Mouse (Mus musculus) thymus, adult 2 months (tissue): ENCODE data around the gene Eif4e3. TPM values are rescaled to one million over a fixed set of nuclear protein-coding genes. Genes with fewer than 3 reads are reported as not detected.
A peak's percentile ranks its signal among the peaks of the same experiment; 100 is the strongest.

Source experiments
- DNase-seq: peaks from one replicate; pipeline ENCODE4 v3.0.0; 2021
- H3K27ac ChIP-seq: fragments of 200-500 bp; 2 replicates; pipeline ENCODE4 v1.5.1; 2012; ENCODE audit warnings: low read length, control low read depth; ENCODE audit not compliant: control insufficient read depth, insufficient read depth
- H3K27me3 ChIP-seq: fragments of 200-500 bp; 2 replicates; pipeline ENCODE4 v1.6.1; 2012; ENCODE audit warnings: mild to moderate bottlenecking, low read length, moderate library complexity, mixed read lengths; ENCODE audit not compliant: control insufficient read depth, insufficient read depth
- H3K36me3 ChIP-seq: fragments of 200-500 bp; 2 replicates; pipeline ENCODE4 v1.6.1; 2012; ENCODE audit warnings: mild to moderate bottlenecking, low read length, moderate library complexity; ENCODE audit not compliant: control insufficient read depth, insufficient read depth
- H3K4me1 ChIP-seq: fragments of 200-500 bp; replicated peaks from 2 replicates; pipeline ENCODE4 v1.6.1; 2012; ENCODE audit warnings: low read length; ENCODE audit not compliant: control insufficient read depth, insufficient read depth
- H3K4me3 ChIP-seq: fragments of 200-500 bp; 2 replicates; pipeline ENCODE4 v1.5.1; 2012; ENCODE audit warnings: mild to moderate bottlenecking, low read length, control low read depth, moderate library complexity; ENCODE audit not compliant: control insufficient read depth, insufficient read depth
- CTCF ChIP-seq: fragments of 200-500 bp; IDR thresholded peaks from 2 replicates; pipeline ENCODE4 v1.5.1; 2012; ENCODE audit warnings: mild to moderate bottlenecking, control low read depth, low read length, moderate library complexity, borderline replicate concordance; ENCODE audit not compliant: control insufficient read depth, poor library complexity, insufficient read depth; ENCODE audit errors: extremely low read depth
- POLR2A ChIP-seq: fragments of 200-500 bp; IDR thresholded peaks from 2 replicates; pipeline ENCODE4 v1.6.1; 2012; ENCODE audit warnings: mild to moderate bottlenecking, low read length, control low read depth, moderate library complexity; ENCODE audit not compliant: control insufficient read depth, poor library complexity, insufficient read depth; ENCODE audit errors: extremely low read depth
- WGBS: fragments of 180-500 bp; shearing (Covaris S2); methylation state at CpG from one replicate; pipeline ENCODE4 v1.1.7; 2018; 5-methylcytosine and 5-hydroxymethylcytosine counted together
- polyA plus RNA-seq: library from polyadenylated mRNA; depleted of rRNA; stranded (reverse); fragments of >200 nt; gene quantifications from 2 replicates; pipeline ENCODE4 v1.2.3, GENCODE M21; 2012

The Eif4e3 gene
- polyA plus RNA-seq, 1 experiment = 34.4 TPM

- no peak for DNase-seq
These were observed 884 bp downstream of the Eif4e3 start for GRCm38 (mm10) chr6:99665457-99666317.

GRCm38 (mm10) chr6:99663232-99663631 lies 3.3 kb downstream of the Eif4e3 start:
- peaks cover 64% of the 10 kb centered on the region for H3K4me1 ChIP-seq
- TF ChIP-seq POLR2A (no peak), CTCF (no peak)
- WGBS = 77% methylated on average over 8 of the region's 8 CpGs

More at GRCm38 (mm10) chr6:99665457-99666317, 884 bp downstream of the Eif4e3 start:
- no peaks in the 10 kb centered on the region for H3K36me3 ChIP-seq
- WGBS = 3% methylated on average over 16 of the region's 16 CpGs
- peak overlapping the region; percentile 81 for H3K27ac ChIP-seq
- H3K4me1 ChIP-seq = peaks cover 48% of the 10 kb centered on the region
- no peaks in the 10 kb centered on the region for H3K27me3 ChIP-seq
- peak overlapping the region; percentile 94 for H3K4me3 ChIP-seq
- no peak for TF ChIP-seq CTCF
- TF ChIP-seq POLR2A = no peak

GRCm38 (mm10) chr6:99660443-99660842 lies 6.1 kb downstream of the Eif4e3 start:
- Histone ChIP-seq H3K27me3 (no peaks in the 10 kb centered on the region), H3K4me1 (peaks cover 71% of the 10 kb centered on the region), H3K36me3 (no peaks in the 10 kb centered on the region), H3K4me3 (no peak overlapping the region), H3K27ac (peak overlapping the region; percentile 95)
- WGBS = 17% methylated on average over 3 of the region's 3 CpGs
- TF ChIP-seq CTCF = no peak
- TF ChIP-seq POLR2A = no peak
- DNase-seq = peak; percentile 46

More at GRCm38 (mm10) chr6:99663232-99663631, 3.3 kb downstream of the Eif4e3 start:
- DNase-seq = no peak
- H3K27ac ChIP-seq = peak overlapping the region; percentile 41
- no peak overlapping the region for H3K4me3 ChIP-seq
- H3K27me3 ChIP-seq = no peaks in the 10 kb centered on the region
- H3K36me3 ChIP-seq = no peaks in the 10 kb centered on the region

- TF ChIP-seq POLR2A = 0 out of 2 replicates have a peak, but pooled peaks have one; percentile 57
- TF ChIP-seq CTCF = no peak
- 17% methylated on average over 10 of the region's 10 CpGs for WGBS
- Histone ChIP-seq H3K4me3 (0 out of 2 replicates have a peak overlapping the region, but pooled peaks have one; percentile 12), H3K27ac (peak overlapping the region; percentile 86), H3K27me3 (no peaks in the 10 kb centered on the region), H3K36me3 (no peaks in the 10 kb centered on the region), H3K4me1 (peaks cover 66% of the 10 kb centered on the region)
- DNase-seq = peak; percentile 73
These were observed 8.0 kb downstream of the Eif4e3 start for GRCm38 (mm10) chr6:99658586-99658985.

- no peaks in the 10 kb centered on the region for H3K36me3 ChIP-seq
- TF ChIP-seq POLR2A (no peak), CTCF (no peak)
- H3K27ac ChIP-seq = peak overlapping the region; percentile 90
- 92% methylated on average over 2 of the region's 2 CpGs for WGBS
- peak overlapping the region; percentile 56 for H3K4me3 ChIP-seq
- DNase-seq = no peak
- H3K27me3 ChIP-seq = no peaks in the 10 kb centered on the region
- H3K4me1 ChIP-seq = peaks cover 51% of the 10 kb centered on the region
These were observed 10.5 kb downstream of the Eif4e3 start for GRCm38 (mm10) chr6:99656088-99656487.

- H3K4me3 ChIP-seq = peak overlapping the region; percentile 56
- H3K27me3 ChIP-seq = no peaks in the 10 kb centered on the region
- peaks cover 45% of the 10 kb centered on the region for H3K4me1 ChIP-seq
- 4% methylated on average over 7 of the region's 7 CpGs for WGBS
- H3K36me3 ChIP-seq = peaks cover 2% of the 10 kb centered on the region; the same call in 1 of the 2 replicates
- TF ChIP-seq CTCF = no peak
- TF ChIP-seq POLR2A = no peak
- peak overlapping the region; percentile 90 for H3K27ac ChIP-seq
- peak; percentile 64 for DNase-seq
These were observed 11.1 kb downstream of the Eif4e3 start for GRCm38 (mm10) chr6:99655488-99655887.

GRCm38 (mm10) chr6:99654343-99654742 lies 12.2 kb downstream of the Eif4e3 start:
- H3K4me1 ChIP-seq = peaks cover 36% of the 10 kb centered on the region
- DNase-seq = no peak
- H3K4me3 ChIP-seq = no peak overlapping the region
- WGBS = 97% methylated on average over 5 of the region's 5 CpGs
- TF ChIP-seq CTCF = no peak
- no peak for TF ChIP-seq POLR2A
- H3K27ac ChIP-seq = no peak overlapping the region
- peaks cover 6% of the 10 kb centered on the region for H3K36me3 ChIP-seq
- H3K27me3 ChIP-seq = no peaks in the 10 kb centered on the region
